Mouse (Mus musculus) heart, postnatal 0 days (tissue): ENCODE data around the gene Mad1l1.

Source experiments
- CTCF ChIP-seq: IDR thresholded peaks from 2 replicates; pipeline ENCODE4 v1.5.1; 2016; ENCODE audit warnings: antibody characterized with exemption, control low read depth, low read depth
- EP300 ChIP-seq: IDR thresholded peaks from 2 replicates; pipeline ENCODE4 v1.6.1; 2016; ENCODE audit warnings: antibody characterized with exemption, low read depth

- no peak for TF ChIP-seq CTCF
- no peak for TF ChIP-seq EP300
Measured at GRCm38 (mm10) chr5:140025301-140025700, 296.1 kb downstream of the Mad1l1 start.
